Mouse (Mus musculus) ovary, adult 18-20 months (tissue): ENCODE data around the gene Cdkn2c.

Experiments
- DNase-seq: peaks from one replicate; pipeline ENCODE4 v3.0.0; 2022; ENCODE audit warnings: low spot score, mixed read lengths

Cdkn2c gene

GRCm38 (mm10) chr4:109657021-109657850 is 9.8 kb downstream of the Cdkn2c start:
- peak; percentile 17 for DNase-seq

GRCm38 (mm10) chr4:109656301-109656700 is 10.7 kb downstream of the Cdkn2c start:
- no peak for DNase-seq

- DNase-seq, result no peak
Observed at GRCm38 (mm10) chr4:109655738-109656137, 11.3 kb downstream of the Cdkn2c start.

- no peak for DNase-seq
Observed at GRCm38 (mm10) chr4:109654701-109655100, 12.3 kb downstream of the Cdkn2c start.

GRCm38 (mm10) chr4:109653251-109653650 is 13.7 kb downstream of the Cdkn2c start:
- no peak for DNase-seq

- no peak for DNase-seq
Observed at GRCm38 (mm10) chr4:109649331-109649730, 17.7 kb downstream of the Cdkn2c start.

- no peak for DNase-seq
Observed at GRCm38 (mm10) chr4:109647281-109647680, 19.7 kb downstream of the Cdkn2c start.

GRCm38 (mm10) chr4:109641451-109641850 is 25.5 kb downstream of the Cdkn2c start:
- DNase-seq, result no peak

GRCm38 (mm10) chr4:109640141-109640540 is 26.8 kb downstream of the Cdkn2c start:
- DNase-seq, result no peak

GRCm38 (mm10) chr4:109639356-109639755 is 27.6 kb downstream of the Cdkn2c start:
- no peak for DNase-seq

GRCm38 (mm10) chr4:109634971-109635370 is 32.0 kb downstream of the Cdkn2c start:
- no peak for DNase-seq

GRCm38 (mm10) chr4:109631029-109631428 is 36.0 kb downstream of the Cdkn2c start:
- DNase-seq, result no peak

- DNase-seq, result no peak
Observed at GRCm38 (mm10) chr4:109630215-109630614, 36.8 kb downstream of the Cdkn2c start.

GRCm38 (mm10) chr4:109612596-109612995 is 54.4 kb downstream of the Cdkn2c start:
- no peak for DNase-seq
